Comparison of ENCODE assay signal across 13 mouse cellular contexts in the genomic region with DNA sequence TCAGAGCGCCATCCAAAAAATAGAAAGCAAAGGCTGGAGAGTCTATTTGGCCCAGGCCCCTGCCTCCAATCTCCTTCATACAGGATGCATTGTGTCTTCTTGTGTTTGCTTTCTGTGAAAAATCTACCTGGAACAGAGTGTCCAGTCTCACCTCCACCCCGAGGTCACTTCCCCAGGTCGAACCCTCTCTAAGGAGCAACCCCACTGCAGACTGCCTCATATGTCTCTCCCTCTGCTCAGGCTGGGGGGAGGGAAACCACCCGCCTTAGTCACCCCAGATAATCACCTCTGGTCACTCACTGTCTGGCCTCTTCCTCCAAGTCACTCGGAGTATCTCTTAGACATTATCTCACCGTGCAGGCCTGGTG. TPM values are rescaled to one million over a fixed set of nuclear protein-coding genes. Genes with fewer than 3 reads are reported as not detected.
A peak's percentile ranks its signal among the peaks of the same experiment; 100 is the strongest.
DNase-seq lines count a peak whose midpoint lies in the region; ATAC-seq lines count a peak whose summit lies in the region.
"Had no signal": no experiment of that assay in that cellular context is flagged by ENCODE, and none has a peak within 500 bp of the region (broad histone marks: within the 10 kb centered on the region; RNA-seq: fewer than 3 reads in every experiment).

No protein-coding gene starts in this region.

- intact Hi-C loops in heart, postnatal 14 days (cut with DNase I): loop anchor here (1.0 kb wide), 1 partner anchor 114 kb away; no protein-coding TSS in a partner anchor

- no peaks in the 10 kb centered on the region for H3K9me3 ChIP-seq in heart, embryonic 10.5 days
- H3K9me3 ChIP-seq in lung, embryonic 15.5 days: no peaks in the 10 kb centered on the region
- no peaks in the 10 kb centered on the region for H3K9me3 ChIP-seq in hindbrain, embryonic 16.5 days (ENCODE audit: control insufficient read depth, low read length)
- no peaks in the 10 kb centered on the region for H3K9me3 ChIP-seq in midbrain, embryonic 16.5 days (replicated peaks; ENCODE audit: control insufficient read depth, low read length, poor library complexity, severe bottlenecking)

- ATAC-seq in lung, embryonic 15.5 days (ENCODE audit: borderline replicate concordance, extremely low read depth, low FRiP score, low TSS enrichment): peak; percentile 25; the same call in 1 of the 2 replicates
- ATAC-seq in hindbrain, embryonic 16.5 days: no peak
- ATAC-seq in midbrain, embryonic 16.5 days: peak; percentile 61; the same call in 1 of the 2 replicates
- no peak for ATAC-seq in erythroblast, adult 5-6 weeks (replicated peaks; ENCODE audit: low FRiP score, poor library complexity, severe bottlenecking)
- ATAC-seq in megakaryocyte progenitor cell, adult 5-6 weeks (replicated peaks; ENCODE audit: poor library complexity): no peak

- H3K27me3 ChIP-seq in heart, embryonic 10.5 days (ENCODE audit: insufficient read depth, poor library complexity, severe bottlenecking): peaks cover 67% of the 10 kb centered on the region
- H3K27me3 ChIP-seq in lung, embryonic 15.5 days: no peaks in the 10 kb centered on the region
- peaks cover 2% of the 10 kb centered on the region for H3K27me3 ChIP-seq in hindbrain, embryonic 16.5 days (replicated peaks; ENCODE audit: control insufficient read depth, insufficient read depth, low read length)
- H3K27me3 ChIP-seq in midbrain, embryonic 16.5 days (ENCODE audit: control insufficient read depth, insufficient read depth, low read depth, low read length): no peaks in the 10 kb centered on the region

- no peaks in the 10 kb centered on the region for H3K36me3 ChIP-seq in heart, embryonic 10.5 days
- no peaks in the 10 kb centered on the region for H3K36me3 ChIP-seq in lung, embryonic 15.5 days
- no peaks in the 10 kb centered on the region for H3K36me3 ChIP-seq in hindbrain, embryonic 16.5 days (ENCODE audit: control insufficient read depth, insufficient read depth, low read length)
- H3K36me3 ChIP-seq in midbrain, embryonic 16.5 days (ENCODE audit: control insufficient read depth, insufficient read depth, low read length): no peaks in the 10 kb centered on the region

- H3K9ac ChIP-seq in lung, embryonic 15.5 days: no peak overlapping the region
- no peak overlapping the region for H3K9ac ChIP-seq in hindbrain, embryonic 16.5 days (ENCODE audit: low read depth, low read length)
- 0 out of 2 replicates have a peak overlapping the region, but pooled peaks have one; percentile 25 for H3K9ac ChIP-seq in midbrain, embryonic 16.5 days (ENCODE audit: low read depth, low read length)

- H3K27ac ChIP-seq in heart, embryonic 10.5 days: no peak overlapping the region
- no peak overlapping the region for H3K27ac ChIP-seq in lung, embryonic 15.5 days
- no peak overlapping the region for H3K27ac ChIP-seq in hindbrain, embryonic 16.5 days (ENCODE audit: low read depth, low read length)
- no peak overlapping the region for H3K27ac ChIP-seq in midbrain, embryonic 16.5 days (ENCODE audit: low read length)
- H3K27ac ChIP-seq: macrophage had no signal

- peak overlapping the region; percentile 45 for H3K4me2 ChIP-seq in lung, embryonic 15.5 days
- peak overlapping the region; percentile 48 for H3K4me2 ChIP-seq in hindbrain, embryonic 16.5 days (ENCODE audit: low read length)
- peak overlapping the region; percentile 56 for H3K4me2 ChIP-seq in midbrain, embryonic 16.5 days (ENCODE audit: low read length)

- H3K4me1 ChIP-seq in heart, embryonic 10.5 days: peaks cover 12% of the 10 kb centered on the region
- H3K4me1 ChIP-seq in lung, embryonic 15.5 days: peaks cover 6% of the 10 kb centered on the region
- H3K4me1 ChIP-seq in hindbrain, embryonic 16.5 days (ENCODE audit: control insufficient read depth, insufficient read depth, low read depth, low read length): peaks cover 2% of the 10 kb centered on the region; the same call in 1 of the 2 replicates
- H3K4me1 ChIP-seq in midbrain, embryonic 16.5 days (ENCODE audit: control insufficient read depth, insufficient read depth, low read length): peaks cover 5% of the 10 kb centered on the region

- DNase-seq in heart, embryonic 10.5 days (ENCODE audit: low spot score): no peak
- DNase-seq in heart, postnatal 14 days: no peak
- DNase-seq in lung, adult 18-20 months: no peak

- WGBS in heart, embryonic 10.5 days: 20% methylated on average over 6 of the region's 6 CpGs
- WGBS in lung, embryonic 15.5 days: 27% methylated on average over 6 of the region's 6 CpGs
- 44% methylated on average over 6 of the region's 6 CpGs for WGBS in hindbrain, embryonic 16.5 days
- WGBS in midbrain, embryonic 16.5 days: 44% methylated on average over 6 of the region's 6 CpGs

- peak overlapping the region; percentile 38 for H3K4me3 ChIP-seq in heart, embryonic 10.5 days
- 0 out of 2 replicates have a peak overlapping the region, but pooled peaks have one; percentile 10 for H3K4me3 ChIP-seq in lung, embryonic 15.5 days
- H3K4me3 ChIP-seq in hindbrain, embryonic 16.5 days (ENCODE audit: low read length): no peak overlapping the region
- no peak overlapping the region for H3K4me3 ChIP-seq in midbrain, embryonic 16.5 days (ENCODE audit: low read depth, low read length)

RNA-seq across cellular contexts. Expression of a gene that starts 29.0 kb away (rescaled TPM):
- polyA plus RNA-seq in heart, embryonic 10.5 days (2016; fragmentation: Nextera tagmentation; extraction: Ambion mirVana): not detected in 2 replicates
- not detected for total RNA-seq in heart, postnatal 14 days (2021)
- 0.16 TPM in 1 of 2 replicates, not detected in the other for polyA plus RNA-seq in lung, embryonic 15.5 days (2015; fragmentation: Nextera tagmentation; extraction: Ambion mirVana)
- not detected in 2 replicates for polyA plus RNA-seq in hindbrain, embryonic 16.5 days (2015; fragmentation: Nextera tagmentation; extraction: Ambion mirVana)
- not detected in 2 replicates for polyA plus RNA-seq in midbrain, embryonic 16.5 days (2015; fragmentation: Nextera tagmentation; extraction: Ambion mirVana)
- not detected in 2 replicates for total RNA-seq in erythroblast, adult 5-6 weeks (2015; ENCODE audit: low replicate concordance)
- total RNA-seq in erythroblast, adult 5-6 weeks (2017; ENCODE audit: low replicate concordance): 0.84 TPM in 1 of 2 replicates, not detected in the other
- total RNA-seq in megakaryocyte progenitor cell, adult 5-6 weeks (2015): not detected in 2 replicates
- not detected in 2 replicates for total RNA-seq in megakaryocyte progenitor cell, adult 5-6 weeks (2017)
- total RNA-seq: adrenal gland, postnatal 25 days; heart, postnatal 25 days; layer of hippocampus, postnatal 10 days had no signal
- polyA plus RNA-seq: macrophage; testis, adult 2 months had no signal

Comparison
In these comparisons a context has a peak if more than half of its experiments do, and no peak if none do; other contexts are left out.
1. H3K4me3 ChIP-seq: peak in heart, embryonic 10.5 days (single experiment) and lung, embryonic 15.5 days (single experiment); none in hindbrain, embryonic 16.5 days (single experiment) and midbrain, embryonic 16.5 days (single experiment).
2. ATAC-seq: peak in lung, embryonic 15.5 days (single experiment) and midbrain, embryonic 16.5 days (single experiment); none in hindbrain, embryonic 16.5 days (single experiment), erythroblast, adult 5-6 weeks (single experiment) and megakaryocyte progenitor cell, adult 5-6 weeks (single experiment).
3. Peak in every context shown above with its lines, with median percentiles within 50 percentile points of each other: H3K4me2 ChIP-seq.